Mouse (Mus musculus) embryonic facial prominence, embryonic 15.5 days (tissue): ENCODE measurements at regions not wholly inside any gene's neighbourhood (a gene's known extent, or its start where the extent isn't known, plus 50 kb on each side); places are given as distances from the start of the nearest gene placed in this dataset.

Experiments used
- ATAC-seq: fragments of 200-750 bp; cut with Nextera tagmentation; 2 replicates; pipeline ENCODE4 v1.8.0; 2017; ENCODE audit warnings: low read depth, moderate TSS enrichment; ENCODE audit not compliant: insufficient number of reproducible peaks, low FRiP score, low TSS enrichment
- H3K27ac ChIP-seq: fragments of 300-500 bp; sonication (generic); replicated peaks from 2 replicates; pipeline ENCODE4 v1.5.1; 2015; ENCODE audit warnings: mild to moderate bottlenecking, inconsistent platforms
- H3K27me3 ChIP-seq: fragments of 300-500 bp; sonication (generic); 2 replicates; pipeline ENCODE4 v1.6.1; 2015; ENCODE audit warnings: inconsistent platforms
- H3K36me3 ChIP-seq: fragments of 300-500 bp; sonication (generic); 2 replicates; pipeline ENCODE4 v1.6.1; 2015; ENCODE audit warnings: mild to moderate bottlenecking, inconsistent platforms
- H3K4me1 ChIP-seq: fragments of 300-500 bp; sonication (generic); 2 replicates; pipeline ENCODE4 v1.6.1; 2015; ENCODE audit warnings: inconsistent platforms
- H3K4me2 ChIP-seq: fragments of 300-500 bp; sonication (generic); replicated peaks from 2 replicates; pipeline ENCODE4 v1.6.1; 2015; ENCODE audit warnings: mild to moderate bottlenecking, inconsistent platforms
- H3K4me3 ChIP-seq: fragments of 300-500 bp; sonication (generic); replicated peaks from 2 replicates; pipeline ENCODE4 v1.5.1; 2015; ENCODE audit warnings: mild to moderate bottlenecking, inconsistent platforms
- H3K9ac ChIP-seq: fragments of 300-500 bp; sonication (generic); 2 replicates; pipeline ENCODE4 v1.6.1; 2015; ENCODE audit warnings: inconsistent platforms
- H3K9me3 ChIP-seq: fragments of 300-500 bp; sonication (generic); replicated peaks from 2 replicates; pipeline ENCODE4 v1.6.1; 2016; ENCODE audit warnings: inconsistent platforms
- WGBS: fragments of 180-500 bp; shearing (Covaris S2); methylation state at CpG from one replicate; pipeline ENCODE4 v1.1.7; 2015; 5-methylcytosine and 5-hydroxymethylcytosine counted together

- Histone ChIP-seq H3K27me3 (no peaks in the 10 kb centered on the region), H3K27ac (no peak overlapping the region), H3K9me3 (no peaks in the 10 kb centered on the region), H3K36me3 (no peaks in the 10 kb centered on the region), H3K4me3 (no peak overlapping the region), H3K9ac (no peak overlapping the region), H3K4me1 (no peaks in the 10 kb centered on the region), H3K4me2 (no peak overlapping the region)
- ATAC-seq = no peak
Observed at GRCm38 (mm10) chr11:17768345-17768759, 185.3 kb downstream of the Etaa1 start.

- no peak for ATAC-seq
- Histone ChIP-seq H3K27me3 (no peaks in the 10 kb centered on the region), H3K4me3 (no peak overlapping the region), H3K36me3 (no peaks in the 10 kb centered on the region), H3K4me1 (no peaks in the 10 kb centered on the region), H3K27ac (no peak overlapping the region), H3K4me2 (no peak overlapping the region), H3K9ac (no peak overlapping the region), H3K9me3 (no peaks in the 10 kb centered on the region)
- WGBS = 46% methylated on average over 4 of the region's 4 CpGs
Observed at GRCm38 (mm10) chr11:17768837-17769466, 184.7 kb downstream of the Etaa1 start.

GRCm38 (mm10) chr11:17797632-17798031 lies 156.0 kb downstream of the Etaa1 start:
- H3K36me3 ChIP-seq = no peaks in the 10 kb centered on the region
- ATAC-seq = no peak
- H3K27ac ChIP-seq = no peak overlapping the region
- no peak overlapping the region for H3K4me2 ChIP-seq
- H3K4me3 ChIP-seq = no peak overlapping the region
- H3K9me3 ChIP-seq = no peaks in the 10 kb centered on the region
- H3K27me3 ChIP-seq = no peaks in the 10 kb centered on the region
- H3K4me1 ChIP-seq = no peaks in the 10 kb centered on the region
- H3K9ac ChIP-seq = no peak overlapping the region

GRCm38 (mm10) chr11:17807851-17808250 lies 145.8 kb downstream of the Etaa1 start:
- 68% methylated on average over 3 of the region's 3 CpGs for WGBS
- no peak overlapping the region for H3K27ac ChIP-seq
- H3K4me3 ChIP-seq = no peak overlapping the region
- no peaks in the 10 kb centered on the region for H3K27me3 ChIP-seq
- ATAC-seq = no peak
- no peaks in the 10 kb centered on the region for H3K36me3 ChIP-seq
- H3K9ac ChIP-seq = no peak overlapping the region
- no peak overlapping the region for H3K4me2 ChIP-seq
- H3K4me1 ChIP-seq = no peaks in the 10 kb centered on the region
- H3K9me3 ChIP-seq = no peaks in the 10 kb centered on the region

- ATAC-seq = no peak
- Histone ChIP-seq H3K4me2 (no peak overlapping the region), H3K27ac (no peak overlapping the region), H3K36me3 (no peaks in the 10 kb centered on the region), H3K4me3 (no peak overlapping the region), H3K9ac (no peak overlapping the region), H3K27me3 (no peaks in the 10 kb centered on the region), H3K9me3 (no peaks in the 10 kb centered on the region), H3K4me1 (no peaks in the 10 kb centered on the region)
- WGBS = 52% methylated on average over 8 of the region's 8 CpGs
Observed at GRCm38 (mm10) chr11:17811829-17812559, 141.7 kb downstream of the Etaa1 start.

GRCm38 (mm10) chr11:17842642-17843041 lies 111.0 kb downstream of the Etaa1 start:
- Histone ChIP-seq H3K27ac (no peak overlapping the region), H3K4me3 (no peak overlapping the region), H3K36me3 (no peaks in the 10 kb centered on the region), H3K9ac (no peak overlapping the region), H3K4me2 (no peak overlapping the region), H3K4me1 (no peaks in the 10 kb centered on the region), H3K27me3 (no peaks in the 10 kb centered on the region), H3K9me3 (no peaks in the 10 kb centered on the region)
- ATAC-seq = no peak
- WGBS = 76% methylated on average over 2 of the region's 2 CpGs

GRCm38 (mm10) chr11:17852405-17852804 lies 101.3 kb downstream of the Etaa1 start:
- ATAC-seq = no peak
- H3K27ac ChIP-seq = no peak overlapping the region
- H3K36me3 ChIP-seq = no peaks in the 10 kb centered on the region
- no peak overlapping the region for H3K4me3 ChIP-seq
- no peak overlapping the region for H3K4me2 ChIP-seq
- no peak overlapping the region for H3K9ac ChIP-seq
- no peaks in the 10 kb centered on the region for H3K9me3 ChIP-seq
- 42% methylated on average over 7 of the region's 7 CpGs for WGBS
- H3K27me3 ChIP-seq = no peaks in the 10 kb centered on the region
- no peaks in the 10 kb centered on the region for H3K4me1 ChIP-seq

GRCm38 (mm10) chr11:17853246-17853804 lies 100.3 kb downstream of the Etaa1 start:
- Histone ChIP-seq H3K27me3 (no peaks in the 10 kb centered on the region), H3K9ac (no peak overlapping the region), H3K36me3 (no peaks in the 10 kb centered on the region), H3K4me3 (no peak overlapping the region), H3K4me1 (no peaks in the 10 kb centered on the region), H3K27ac (no peak overlapping the region), H3K4me2 (no peak overlapping the region), H3K9me3 (no peaks in the 10 kb centered on the region)
- ATAC-seq = no peak
- 63% methylated on average over 8 of the region's 8 CpGs for WGBS

GRCm38 (mm10) chr11:17853832-17854231 lies 99.8 kb downstream of the Etaa1 start:
- H3K9ac ChIP-seq = no peak overlapping the region
- H3K4me1 ChIP-seq = no peaks in the 10 kb centered on the region
- ATAC-seq = no peak
- no peaks in the 10 kb centered on the region for H3K9me3 ChIP-seq
- 48% methylated on average over 3 of the region's 3 CpGs for WGBS
- H3K4me2 ChIP-seq = no peak overlapping the region
- no peak overlapping the region for H3K27ac ChIP-seq
- H3K27me3 ChIP-seq = no peaks in the 10 kb centered on the region
- H3K4me3 ChIP-seq = no peak overlapping the region
- H3K36me3 ChIP-seq = no peaks in the 10 kb centered on the region

GRCm38 (mm10) chr11:17859364-17860131 lies 94.1 kb downstream of the Etaa1 start:
- H3K4me2 ChIP-seq = no peak overlapping the region
- no peak overlapping the region for H3K4me3 ChIP-seq
- no peak overlapping the region for H3K9ac ChIP-seq
- 46% methylated on average over 9 of the region's 9 CpGs for WGBS
- H3K27ac ChIP-seq = no peak overlapping the region
- no peaks in the 10 kb centered on the region for H3K27me3 ChIP-seq
- H3K9me3 ChIP-seq = no peaks in the 10 kb centered on the region
- no peaks in the 10 kb centered on the region for H3K36me3 ChIP-seq
- ATAC-seq = no peak
- H3K4me1 ChIP-seq = 0 out of 2 replicates have a peak, but pooled peaks cover 4% of the 10 kb centered on the region

- ATAC-seq = no peak
- Histone ChIP-seq H3K4me1 (no peaks in the 10 kb centered on the region), H3K27me3 (no peaks in the 10 kb centered on the region), H3K9me3 (no peaks in the 10 kb centered on the region), H3K27ac (no peak overlapping the region), H3K4me2 (no peak overlapping the region), H3K36me3 (no peaks in the 10 kb centered on the region), H3K9ac (no peak overlapping the region), H3K4me3 (no peak overlapping the region)
- 40% methylated on average over 4 of the region's 4 CpGs for WGBS
Observed at GRCm38 (mm10) chr11:17864833-17865397, 88.8 kb downstream of the Etaa1 start.
